Mouse (Mus musculus): ENCODE measurements around the gene Rtf2.

- TF ChIP-seq POLR2A (IDR thresholded peaks at IDR 0.05; ENCODE audit: insufficient read depth, low read depth, low read length) = no peak
- TF ChIP-seq CTCF (IDR thresholded peaks at IDR 0.05) = no peak
Observed at GRCm38 (mm10) chr2:172395961-172396360, 44.4 kb upstream of the Rtf2 start.
